Mouse (Mus musculus): Measurements from ENCODE around the gene Igf1r.

DNA sequence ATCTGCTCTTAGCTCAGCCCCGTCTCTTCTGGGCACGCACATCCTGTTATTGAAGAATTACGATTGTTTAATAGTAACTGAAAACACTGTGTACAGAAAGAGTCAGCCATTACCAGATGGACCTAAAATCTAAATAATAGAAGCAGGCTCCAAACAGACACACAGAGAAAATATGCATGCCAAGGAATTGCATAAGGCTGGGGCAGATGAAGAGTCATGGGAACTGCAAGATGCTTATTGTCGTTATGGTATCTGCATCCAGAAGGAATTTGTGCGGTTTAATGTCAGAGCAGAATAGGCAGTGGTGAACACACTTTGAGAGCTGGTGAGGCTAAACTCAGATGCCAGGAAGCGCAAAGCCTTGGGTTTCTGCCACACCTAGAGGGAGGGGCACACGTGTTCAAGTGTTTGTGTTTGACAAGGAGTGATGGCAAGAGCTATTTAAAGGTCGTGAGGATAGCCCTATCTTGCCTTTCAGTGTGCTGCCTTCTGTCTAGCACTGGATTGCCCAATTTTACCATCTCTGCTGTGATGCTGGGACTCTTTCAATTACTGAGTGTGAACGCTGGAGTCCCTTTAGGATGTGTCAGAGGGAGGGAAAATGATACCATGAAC lies 44.7 kb upstream of the Igf1r start:
- TF ChIP-seq POLR2A (IDR thresholded peaks at IDR 0.05; ENCODE audit: insufficient read depth, low read depth, low read length) (no peak), CTCF (IDR thresholded peaks at IDR 0.05) (no peak), EP300 (IDR thresholded peaks at IDR 0.05; ENCODE audit: insufficient read depth, low read depth, low read length) (no peak)
